In the genomic region with DNA sequence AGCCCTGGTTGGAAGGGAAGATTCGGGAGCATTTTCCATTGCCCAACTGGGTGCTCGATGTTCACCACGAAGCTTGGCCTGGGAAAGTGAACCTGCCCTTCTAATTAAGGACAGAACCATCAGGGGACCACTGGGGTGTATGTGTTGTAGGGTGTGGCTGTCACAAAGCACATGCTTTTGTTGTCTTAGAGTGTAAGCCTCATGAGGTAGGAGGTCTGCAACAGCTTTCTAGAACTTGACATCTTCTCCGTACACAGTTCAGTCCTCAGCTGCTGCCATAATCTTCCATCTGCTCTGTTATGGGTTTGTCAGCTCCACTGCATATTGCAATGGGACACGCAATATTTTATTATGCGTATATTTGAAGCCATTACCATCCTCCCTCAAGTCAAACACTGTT, we compare ENCODE assay signal across 12 mouse cellular contexts.
"Had no signal": no experiment of that assay in that cellular context is flagged by ENCODE, and none has a peak within 500 bp of the region (broad histone marks: within the 10 kb centered on the region; RNA-seq: fewer than 3 reads in every experiment).

No protein-coding gene starts in this region.

- DNase-seq: kidney, adult 18-20 months; thymus, adult 18-20 months; thymus, postnatal 14 days had no signal

- H3K4me1 ChIP-seq: liver, embryonic 15.5 days; megakaryocyte, embryonic 14.5 days; neural tube, embryonic 12.5 days had no signal

- H3K27ac ChIP-seq: left cerebral cortex, adult 2 months; limb, embryonic 13.5 days; liver, embryonic 15.5 days; lung, embryonic 15.5 days; macrophage; midbrain, embryonic 12.5 days; neural tube, embryonic 12.5 days; stomach, postnatal 0 days had no signal

- H3K27me3 ChIP-seq: limb, embryonic 13.5 days; liver, embryonic 15.5 days; lung, embryonic 15.5 days; megakaryocyte, embryonic 14.5 days; neural tube, embryonic 12.5 days had no signal

- H3K9me3 ChIP-seq: limb, embryonic 13.5 days; liver, embryonic 15.5 days; lung, embryonic 15.5 days; neural tube, embryonic 12.5 days had no signal

- H3K9ac ChIP-seq: limb, embryonic 13.5 days; liver, embryonic 15.5 days; lung, embryonic 15.5 days; midbrain, embryonic 12.5 days; neural tube, embryonic 12.5 days had no signal

- H3K36me3 ChIP-seq: limb, embryonic 13.5 days; liver, embryonic 15.5 days; lung, embryonic 15.5 days; midbrain, embryonic 12.5 days; neural tube, embryonic 12.5 days had no signal

- H3K4me2 ChIP-seq: limb, embryonic 13.5 days; liver, embryonic 15.5 days; lung, embryonic 15.5 days; midbrain, embryonic 12.5 days; neural tube, embryonic 12.5 days had no signal

- H3K4me3 ChIP-seq: left cerebral cortex, adult 2 months; limb, embryonic 13.5 days; liver, embryonic 15.5 days; lung, embryonic 15.5 days; megakaryocyte, embryonic 14.5 days; midbrain, embryonic 12.5 days; neural tube, embryonic 12.5 days had no signal
